Mouse (Mus musculus): Measurements from ENCODE around the gene Dok7. TPM values are rescaled to one million over a fixed set of nuclear protein-coding genes. Genes with fewer than 3 reads are reported as not detected.

The Dok7 gene
- polyA plus RNA-seq, 1 experiment from 2014 or later = 2.6 TPM

DNA sequence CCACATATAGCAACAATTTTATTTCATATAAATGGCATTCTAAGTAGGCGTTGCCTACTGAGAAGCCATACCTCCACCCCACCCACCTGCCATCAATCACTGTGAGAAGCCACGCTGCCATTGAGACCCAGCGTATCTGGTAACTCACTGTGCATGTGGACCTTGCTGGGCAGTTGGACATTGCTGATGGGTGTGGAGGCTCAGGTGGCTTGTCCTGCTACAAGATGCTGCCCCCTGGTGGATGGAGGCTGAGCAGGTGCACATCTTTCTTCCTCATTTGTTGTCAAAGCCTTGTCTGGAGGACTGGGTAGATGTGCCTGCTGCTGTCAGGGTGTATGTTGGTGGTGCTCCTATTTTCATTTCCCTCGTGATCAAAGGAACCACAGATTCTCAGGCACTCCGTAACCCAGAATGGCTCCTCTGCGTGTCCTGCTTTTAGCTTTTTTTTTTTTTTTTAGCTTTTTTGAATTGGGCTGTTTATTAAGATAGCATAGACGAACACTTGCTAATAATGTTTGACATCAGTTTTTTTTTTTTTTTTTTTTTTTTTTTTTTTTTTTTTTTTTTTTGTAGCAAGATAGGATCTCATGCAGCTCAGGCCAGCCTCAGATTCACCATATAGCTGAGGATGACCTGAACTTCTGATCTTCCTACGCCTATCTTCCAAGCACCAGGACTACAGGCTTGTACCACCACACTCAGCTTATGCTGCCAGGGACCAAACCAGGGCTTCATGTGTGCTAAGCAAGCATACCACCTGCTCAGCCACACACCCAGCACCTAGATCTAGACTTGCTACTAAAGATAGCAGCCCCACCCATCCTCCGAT lies 32.4 kb downstream of the Dok7 start:
- no peak overlapping the region for H3K27ac ChIP-seq
- no peak overlapping the region for H3K9ac ChIP-seq (replicated peaks)
- WGBS = 65% methylated on average over 9 of the region's 9 CpGs
- H3K4me3 ChIP-seq (replicated peaks) = no peak overlapping the region
- no peak for ATAC-seq (ENCODE audit: insufficient number of reproducible peaks, insufficient read depth, low FRiP score, low TSS enrichment, low read depth)
- H3K4me2 ChIP-seq = no peak overlapping the region
- H3K4me1 ChIP-seq (replicated peaks) = no peaks in the 10 kb centered on the region
- H3K27me3 ChIP-seq = no peaks in the 10 kb centered on the region; the same call in 1 of the 2 replicates
- peaks cover 28% of the 10 kb centered on the region for H3K36me3 ChIP-seq
- H3K9me3 ChIP-seq = no peaks in the 10 kb centered on the region

DNA sequence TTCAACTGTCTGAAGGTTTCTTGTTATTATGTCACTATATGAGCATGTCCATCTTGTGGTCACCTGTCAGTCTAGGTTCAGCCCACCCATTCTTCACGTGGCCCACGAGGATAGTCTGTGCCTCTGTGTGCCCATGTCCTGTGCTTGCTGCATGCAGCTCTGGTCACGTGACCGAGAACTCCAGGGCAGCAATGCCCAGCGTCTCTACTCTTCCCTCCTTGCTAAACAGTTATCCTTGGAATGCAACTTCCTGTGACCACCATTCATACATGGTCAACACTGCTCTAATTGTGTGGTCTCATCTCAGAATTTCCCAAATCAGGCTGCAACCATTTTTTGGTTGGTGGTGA lies 33.0 kb downstream of the Dok7 start:
- 80% methylated on average over 5 of the region's 5 CpGs for WGBS
- Histone ChIP-seq H3K27ac (no peak overlapping the region), H3K4me2 (no peak overlapping the region), H3K9me3 (no peaks in the 10 kb centered on the region), H3K36me3 (peaks cover 32% of the 10 kb centered on the region), H3K27me3 (no peaks in the 10 kb centered on the region; the same call in 1 of the 2 replicates), H3K9ac (replicated peaks) (no peak overlapping the region), H3K4me3 (replicated peaks) (no peak overlapping the region), H3K4me1 (replicated peaks) (no peaks in the 10 kb centered on the region)
- ATAC-seq (ENCODE audit: insufficient number of reproducible peaks, insufficient read depth, low FRiP score, low TSS enrichment, low read depth) = no peak

GRCm38 (mm10) chr5:35091636-35092035 lies 35.1 kb downstream of the Dok7 start:
- no peaks in the 10 kb centered on the region for H3K4me1 ChIP-seq (replicated peaks)
- H3K4me2 ChIP-seq = no peak overlapping the region
- no peak overlapping the region for H3K9ac ChIP-seq (replicated peaks)
- 84% methylated on average over 3 of the region's 3 CpGs for WGBS
- no peak overlapping the region for H3K4me3 ChIP-seq (replicated peaks)
- ATAC-seq (ENCODE audit: insufficient number of reproducible peaks, insufficient read depth, low FRiP score, low TSS enrichment, low read depth) = no peak
- no peaks in the 10 kb centered on the region for H3K9me3 ChIP-seq
- H3K27ac ChIP-seq = no peak overlapping the region
- H3K36me3 ChIP-seq = peaks cover 52% of the 10 kb centered on the region
- H3K27me3 ChIP-seq = no peaks in the 10 kb centered on the region

GRCm38 (mm10) chr5:35103086-35103485 lies 46.5 kb downstream of the Dok7 start:
- no peak overlapping the region for H3K4me3 ChIP-seq (replicated peaks)
- WGBS = 91% methylated on average over 8 of the region's 8 CpGs
- H3K9me3 ChIP-seq = no peaks in the 10 kb centered on the region
- no peak overlapping the region for H3K9ac ChIP-seq (replicated peaks)
- peaks cover 24% of the 10 kb centered on the region for H3K4me1 ChIP-seq (replicated peaks)
- H3K27me3 ChIP-seq = no peaks in the 10 kb centered on the region; the same call in 1 of the 2 replicates
- H3K4me2 ChIP-seq = no peak overlapping the region
- H3K36me3 ChIP-seq = peaks cover 46% of the 10 kb centered on the region
- no peak for ATAC-seq (ENCODE audit: insufficient number of reproducible peaks, insufficient read depth, low FRiP score, low TSS enrichment, low read depth)
- no peak overlapping the region for H3K27ac ChIP-seq

DNA sequence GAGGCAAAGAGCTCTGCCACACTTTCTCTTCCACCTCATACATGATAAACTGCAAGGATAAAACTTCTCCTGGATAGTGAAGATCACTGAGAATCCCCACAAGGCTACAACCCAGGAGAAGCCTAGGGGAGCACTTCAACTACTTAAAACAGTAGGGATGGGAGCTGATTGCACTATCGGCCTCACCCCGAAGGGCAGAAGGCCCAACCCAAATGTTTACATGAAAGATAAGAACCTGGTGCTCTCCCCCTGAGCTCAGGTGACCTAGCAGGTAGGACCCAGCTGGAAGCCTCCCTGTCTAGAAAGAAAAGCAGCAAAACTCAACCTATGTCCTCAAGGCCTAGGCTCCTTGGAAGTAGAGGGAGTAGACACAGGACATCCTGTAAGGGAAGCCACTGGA lies 47.0 kb downstream of the Dok7 start:
- Histone ChIP-seq H3K9ac (replicated peaks) (no peak overlapping the region), H3K27ac (no peak overlapping the region), H3K36me3 (peaks cover 41% of the 10 kb centered on the region), H3K9me3 (no peaks in the 10 kb centered on the region), H3K4me1 (replicated peaks) (peaks cover 24% of the 10 kb centered on the region), H3K27me3 (no peaks in the 10 kb centered on the region; the same call in 1 of the 2 replicates), H3K4me2 (peak overlapping the region; percentile 63; the same call in 1 of the 2 replicates), H3K4me3 (replicated peaks) (no peak overlapping the region)
- ATAC-seq (ENCODE audit: insufficient number of reproducible peaks, insufficient read depth, low FRiP score, low TSS enrichment, low read depth) = no peak
- 76% methylated on average over 2 of the region's 2 CpGs for WGBS

DNA sequence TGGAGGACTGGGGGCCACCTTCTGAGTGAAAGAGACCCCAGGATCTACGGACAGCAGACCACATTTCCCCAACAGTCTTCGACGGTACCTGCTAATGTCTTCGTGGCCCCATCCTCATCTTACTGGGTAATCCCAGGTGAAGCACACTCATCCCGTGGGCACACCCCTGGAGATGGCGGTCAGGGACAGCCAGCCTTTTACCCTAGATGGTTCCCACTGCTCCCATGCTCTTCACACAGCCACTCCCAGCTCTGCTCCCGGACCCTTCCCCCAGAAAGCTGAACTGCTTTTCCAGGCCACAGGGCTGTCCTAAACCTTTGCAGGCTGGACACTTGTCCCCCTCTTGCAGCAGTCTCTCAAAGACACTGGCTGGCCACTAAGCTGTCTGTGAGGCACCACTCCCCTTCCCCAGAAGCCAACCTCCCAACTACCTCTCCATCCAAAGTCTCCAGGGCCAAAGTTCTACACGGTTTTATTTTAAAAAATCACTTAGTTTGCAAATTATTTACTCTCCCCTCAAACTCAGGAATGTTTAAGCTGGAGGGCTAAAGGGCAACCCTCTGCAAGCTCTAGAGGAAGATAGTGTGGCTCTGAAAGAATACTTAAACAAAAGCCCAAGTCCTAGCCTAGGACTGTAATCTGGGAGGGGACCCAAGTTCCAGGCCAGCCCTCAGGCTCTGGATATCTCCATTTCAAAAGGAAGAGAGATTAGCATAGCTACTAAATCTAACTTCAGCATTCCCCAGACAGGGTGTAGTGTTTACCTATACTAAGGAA lies 47.8 kb downstream of the Dok7 start:
- H3K4me3 ChIP-seq (replicated peaks) = peak overlapping the region; percentile 78
- peaks cover 33% of the 10 kb centered on the region for H3K36me3 ChIP-seq
- H3K4me2 ChIP-seq = peak overlapping the region; percentile 63
- H3K27ac ChIP-seq = no peak overlapping the region
- H3K9me3 ChIP-seq = no peaks in the 10 kb centered on the region
- no peaks in the 10 kb centered on the region; the same call in 1 of the 2 replicates for H3K27me3 ChIP-seq
- peaks cover 24% of the 10 kb centered on the region for H3K4me1 ChIP-seq (replicated peaks)
- ATAC-seq (ENCODE audit: insufficient number of reproducible peaks, insufficient read depth, low FRiP score, low TSS enrichment, low read depth) = 0 out of 2 replicates have a peak, but pooled peaks have one; percentile 4
- H3K9ac ChIP-seq (replicated peaks) = 0 out of 2 replicates have a peak overlapping the region, but pooled peaks have one; percentile 18
- 65% methylated on average over 8 of the region's 8 CpGs for WGBS

- no peaks in the 10 kb centered on the region; the same call in 1 of the 2 replicates for H3K27me3 ChIP-seq
- peak within 1 kb of the TSS; percentile 75 for H3K27ac ChIP-seq
- H3K4me1 ChIP-seq (replicated peaks) = peaks cover 24% of the 10 kb centered on the region
- peak within 1 kb of the TSS; percentile 63 for H3K4me2 ChIP-seq
- H3K4me3 ChIP-seq (replicated peaks) = peak within 1 kb of the TSS; percentile 78
- ATAC-seq (ENCODE audit: insufficient number of reproducible peaks, insufficient read depth, low FRiP score, low TSS enrichment, low read depth) = peak; percentile 92
- H3K9me3 ChIP-seq = no peaks in the 10 kb centered on the region
- WGBS = under 1% methylated on average over 39 of the region's 39 CpGs
- H3K9ac ChIP-seq (replicated peaks) = peak within 1 kb of the TSS; percentile 68
- peaks cover 24% of the 10 kb centered on the region for H3K36me3 ChIP-seq
Observed at GRCm38 (mm10) chr5:35104960-35105921, 48.7 kb downstream of the Dok7 start, which contains the start of gene Lrpap1. Gene Lrpap1, minus strand, starts transcription at chr5:35105766.

GRCm38 (mm10) chr5:35105922-35106298 lies 49.3 kb downstream of the Dok7 start:
- Histone ChIP-seq H3K27ac (peak overlapping the region; percentile 66; the same call in 1 of the 2 replicates), H3K4me3 (replicated peaks) (peak overlapping the region; percentile 78), H3K9me3 (no peaks in the 10 kb centered on the region), H3K4me1 (replicated peaks) (peaks cover 24% of the 10 kb centered on the region), H3K4me2 (peak overlapping the region; percentile 63), H3K27me3 (no peaks in the 10 kb centered on the region; the same call in 1 of the 2 replicates), H3K36me3 (peaks cover 17% of the 10 kb centered on the region), H3K9ac (replicated peaks) (peak overlapping the region; percentile 42; the same call in 1 of the 2 replicates)
- peak; percentile 20; the same call in 1 of the 2 replicates for ATAC-seq (ENCODE audit: insufficient number of reproducible peaks, insufficient read depth, low FRiP score, low TSS enrichment, low read depth)
- WGBS = 7% methylated on average over 11 of the region's 11 CpGs

DNA sequence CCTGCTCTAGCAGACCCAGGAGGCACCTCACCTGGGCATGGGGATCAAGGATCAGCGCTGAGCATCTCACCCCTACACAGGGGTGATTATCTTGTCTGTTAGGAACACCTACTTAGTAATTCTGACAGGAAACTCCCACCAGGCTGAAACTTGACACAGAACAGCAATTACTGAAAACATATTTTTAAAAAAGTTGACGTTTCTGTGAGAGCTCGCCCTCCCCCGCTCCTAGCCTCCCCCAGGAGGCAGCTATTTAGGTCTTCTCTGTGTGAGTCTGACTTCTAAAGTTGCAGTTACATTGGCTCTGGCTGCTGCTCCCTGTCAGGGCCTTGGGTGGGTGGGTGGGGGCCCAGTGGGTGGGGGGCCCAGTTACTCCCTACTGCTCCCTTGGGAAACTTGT lies 55.9 kb downstream of the Dok7 start:
- WGBS = 43% methylated on average over 4 of the region's 4 CpGs
- no peaks in the 10 kb centered on the region for H3K36me3 ChIP-seq
- H3K27me3 ChIP-seq = no peaks in the 10 kb centered on the region; the same call in 1 of the 2 replicates
- H3K9me3 ChIP-seq = no peaks in the 10 kb centered on the region
- H3K4me1 ChIP-seq (replicated peaks) = no peaks in the 10 kb centered on the region
- H3K4me2 ChIP-seq = no peak overlapping the region
- no peak overlapping the region for H3K4me3 ChIP-seq (replicated peaks)
- H3K9ac ChIP-seq (replicated peaks) = no peak overlapping the region
- no peak for ATAC-seq (ENCODE audit: insufficient number of reproducible peaks, insufficient read depth, low FRiP score, low TSS enrichment, low read depth)
- H3K27ac ChIP-seq = no peak overlapping the region

- 73% methylated on average over 3 of the region's 3 CpGs for WGBS
- Histone ChIP-seq H3K27me3 (no peaks in the 10 kb centered on the region; the same call in 1 of the 2 replicates), H3K9me3 (no peaks in the 10 kb centered on the region), H3K36me3 (no peaks in the 10 kb centered on the region), H3K27ac (no peak overlapping the region), H3K4me3 (replicated peaks) (no peak overlapping the region), H3K4me2 (no peak overlapping the region), H3K4me1 (replicated peaks) (no peaks in the 10 kb centered on the region), H3K9ac (replicated peaks) (no peak overlapping the region)
- no peak for ATAC-seq (ENCODE audit: insufficient number of reproducible peaks, insufficient read depth, low FRiP score, low TSS enrichment, low read depth)
Observed at GRCm38 (mm10) chr5:35116002-35116401, 59.4 kb downstream of the Dok7 start.
